Mouse (Mus musculus) MEL-GATA-1-ER (cell line): ENCODE measurements at regions not wholly inside any gene's neighbourhood (a gene's known extent, or its start where the extent isn't known, plus 50 kb on each side); places are given as distances from the start of the nearest gene placed in this dataset.

Experiments
- DNase-seq: peaks from one replicate; pipeline ENCODE4 v3.0.0-alpha.2; 2012; ENCODE audit warnings: low read depth; ENCODE audit errors: extremely low read depth

DNA sequence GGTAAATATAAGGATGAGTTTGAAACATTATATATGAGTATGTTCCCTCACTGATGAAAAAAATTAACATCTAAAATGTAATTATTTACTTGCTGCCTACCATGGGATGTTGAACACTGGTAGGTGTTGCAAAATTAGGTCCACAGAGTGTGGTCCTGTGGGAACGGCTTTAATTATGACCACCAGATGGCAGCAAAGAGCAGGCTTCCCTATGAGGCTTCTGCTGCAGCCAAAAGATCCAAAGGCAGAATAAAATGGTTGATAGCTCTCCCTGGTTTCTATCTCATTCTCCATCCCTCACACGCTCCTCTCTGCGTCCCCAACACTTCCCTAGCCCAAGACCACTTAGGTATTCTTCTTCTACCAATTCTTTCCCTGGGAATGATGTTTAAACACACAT is 54.6 kb upstream of the Cit start:
- peak; percentile 36 for DNase-seq
